Mouse (Mus musculus): ENCODE data around the gene Ppm1k. TPM values are rescaled to one million over a fixed set of nuclear protein-coding genes. Genes with fewer than 3 reads are reported as not detected.

Ppm1k gene
- polyA plus RNA-seq, 2 experiments, result 3.4 to 4.2 TPM

- Histone ChIP-seq H3K9ac (ENCODE audit: low read depth, low read length, severe bottlenecking) (no peak overlapping the region), H3K4me2 (replicated peaks; ENCODE audit: low read depth, low read length, severe bottlenecking) (no peak overlapping the region)
- no peak for TF ChIP-seq POLR2A (IDR thresholded peaks at IDR 0.05; ENCODE audit: borderline replicate concordance, extremely low read depth, insufficient read depth, insufficient read length)
These were observed 3.2 kb downstream of the Ppm1k start for GRCm38 (mm10) chr6:57532022-57532421.

GRCm38 (mm10) chr6:57531441-57531840 is 3.8 kb downstream of the Ppm1k start:
- no peak for TF ChIP-seq POLR2A (IDR thresholded peaks at IDR 0.05; ENCODE audit: borderline replicate concordance, extremely low read depth, insufficient read depth, insufficient read length)
- no peak overlapping the region for H3K27ac ChIP-seq (replicated peaks; ENCODE audit: low read depth, low read length)
- no peak for ATAC-seq (ENCODE audit: low FRiP score, low read depth)
- no peak for DNase-seq (ENCODE audit: low spot score)
- no peaks in the 10 kb centered on the region for H3K36me3 ChIP-seq (ENCODE audit: control insufficient read depth, insufficient read depth, low read length)
- no peak overlapping the region for H3K9ac ChIP-seq (ENCODE audit: low read depth, low read length, severe bottlenecking)
- no peaks in the 10 kb centered on the region for H3K9me3 ChIP-seq (ENCODE audit: control insufficient read depth, low read length)
- H3K4me3 ChIP-seq (replicated peaks; ENCODE audit: low read length), result no peak overlapping the region
- WGBS, result 85% methylated on average over 1 of the region's 1 CpGs
- 0 out of 2 replicates have a peak, but pooled peaks cover 10% of the 10 kb centered on the region for H3K4me1 ChIP-seq (ENCODE audit: control insufficient read depth, insufficient read depth, low read length)
- H3K27me3 ChIP-seq (ENCODE audit: control insufficient read depth, insufficient read depth, low read length), result no peaks in the 10 kb centered on the region
- H3K4me2 ChIP-seq (replicated peaks; ENCODE audit: low read depth, low read length, severe bottlenecking), result no peak overlapping the region

More at GRCm38 (mm10) chr6:57532022-57532421, 3.2 kb downstream of the Ppm1k start:
- no peaks in the 10 kb centered on the region for H3K27me3 ChIP-seq (ENCODE audit: control insufficient read depth, insufficient read depth, low read length)
- no peaks in the 10 kb centered on the region for H3K36me3 ChIP-seq (ENCODE audit: control insufficient read depth, insufficient read depth, low read length)
- DNase-seq (ENCODE audit: low spot score) (no peak), ATAC-seq (ENCODE audit: low FRiP score, low read depth) (no peak)
- no peak overlapping the region for H3K4me3 ChIP-seq (replicated peaks; ENCODE audit: low read length)
- 0 out of 2 replicates have a peak, but pooled peaks cover 10% of the 10 kb centered on the region for H3K4me1 ChIP-seq (ENCODE audit: control insufficient read depth, insufficient read depth, low read length)
- no peaks in the 10 kb centered on the region for H3K9me3 ChIP-seq (ENCODE audit: control insufficient read depth, low read length)
- WGBS, result 80% methylated on average over 1 of the region's 1 CpGs
- no peak overlapping the region for H3K27ac ChIP-seq (replicated peaks; ENCODE audit: low read depth, low read length)

GRCm38 (mm10) chr6:57531011-57531410 is 4.3 kb downstream of the Ppm1k start:
- no peaks in the 10 kb centered on the region for H3K36me3 ChIP-seq (ENCODE audit: control insufficient read depth, insufficient read depth, low read length)
- no peak overlapping the region for H3K9ac ChIP-seq (ENCODE audit: low read depth, low read length, severe bottlenecking)
- H3K27me3 ChIP-seq (ENCODE audit: control insufficient read depth, insufficient read depth, low read length), result no peaks in the 10 kb centered on the region
- 0 out of 2 replicates have a peak, but pooled peaks cover 10% of the 10 kb centered on the region for H3K4me1 ChIP-seq (ENCODE audit: control insufficient read depth, insufficient read depth, low read length)
- DNase-seq (ENCODE audit: low spot score) (no peak), ATAC-seq (ENCODE audit: low FRiP score, low read depth) (no peak)
- no peak overlapping the region for H3K4me2 ChIP-seq (replicated peaks; ENCODE audit: low read depth, low read length, severe bottlenecking)
- no peak overlapping the region for H3K4me3 ChIP-seq (replicated peaks; ENCODE audit: low read length)
- H3K27ac ChIP-seq (replicated peaks; ENCODE audit: low read depth, low read length), result no peak overlapping the region
- WGBS, result 72% methylated on average over 4 of the region's 4 CpGs
- no peaks in the 10 kb centered on the region for H3K9me3 ChIP-seq (ENCODE audit: control insufficient read depth, low read length)
- TF ChIP-seq POLR2A (IDR thresholded peaks at IDR 0.05; ENCODE audit: borderline replicate concordance, extremely low read depth, insufficient read depth, insufficient read length), result no peak

GRCm38 (mm10) chr6:57529336-57529845 is 5.9 kb downstream of the Ppm1k start:
- ATAC-seq (ENCODE audit: low FRiP score, low read depth) (no peak), DNase-seq (ENCODE audit: low spot score) (no peak)
- no peak for TF ChIP-seq POLR2A (IDR thresholded peaks at IDR 0.05; ENCODE audit: borderline replicate concordance, extremely low read depth, insufficient read depth, insufficient read length)

GRCm38 (mm10) chr6:57526933-57527332 is 8.3 kb downstream of the Ppm1k start:
- no peak overlapping the region for H3K27ac ChIP-seq (replicated peaks; ENCODE audit: low read depth, low read length)
- no peaks in the 10 kb centered on the region; the same call in 1 of the 2 replicates for H3K36me3 ChIP-seq (ENCODE audit: control insufficient read depth, insufficient read depth, low read length)
- H3K4me1 ChIP-seq (ENCODE audit: control insufficient read depth, insufficient read depth, low read length), result no peaks in the 10 kb centered on the region
- H3K9ac ChIP-seq (ENCODE audit: low read depth, low read length, severe bottlenecking), result no peak overlapping the region
- no peaks in the 10 kb centered on the region for H3K9me3 ChIP-seq (ENCODE audit: control insufficient read depth, low read length)
- H3K4me3 ChIP-seq (replicated peaks; ENCODE audit: low read length), result no peak overlapping the region
- no peaks in the 10 kb centered on the region for H3K27me3 ChIP-seq (ENCODE audit: control insufficient read depth, insufficient read depth, low read length)
- 94% methylated on average over 2 of the region's 2 CpGs for WGBS
- TF ChIP-seq POLR2A (IDR thresholded peaks at IDR 0.05; ENCODE audit: borderline replicate concordance, extremely low read depth, insufficient read depth, insufficient read length), result no peak
- ATAC-seq (ENCODE audit: low FRiP score, low read depth) (no peak), DNase-seq (ENCODE audit: low spot score) (no peak)
- H3K4me2 ChIP-seq (replicated peaks; ENCODE audit: low read depth, low read length, severe bottlenecking), result no peak overlapping the region

More at GRCm38 (mm10) chr6:57529336-57529845, 5.9 kb downstream of the Ppm1k start:
- H3K9ac ChIP-seq (ENCODE audit: low read depth, low read length, severe bottlenecking), result no peak overlapping the region
- no peak overlapping the region for H3K4me3 ChIP-seq (replicated peaks; ENCODE audit: low read length)
- 85% methylated on average over 1 of the region's 1 CpGs for WGBS
- no peaks in the 10 kb centered on the region for H3K27me3 ChIP-seq (ENCODE audit: control insufficient read depth, insufficient read depth, low read length)
- no peaks in the 10 kb centered on the region for H3K9me3 ChIP-seq (ENCODE audit: control insufficient read depth, low read length)
- H3K4me1 ChIP-seq (ENCODE audit: control insufficient read depth, insufficient read depth, low read length), result 0 out of 2 replicates have a peak, but pooled peaks cover 10% of the 10 kb centered on the region
- no peaks in the 10 kb centered on the region; the same call in 1 of the 2 replicates for H3K36me3 ChIP-seq (ENCODE audit: control insufficient read depth, insufficient read depth, low read length)
- no peak overlapping the region for H3K4me2 ChIP-seq (replicated peaks; ENCODE audit: low read depth, low read length, severe bottlenecking)
- no peak overlapping the region for H3K27ac ChIP-seq (replicated peaks; ENCODE audit: low read depth, low read length)

Data from limb, embryonic 14.5 days (tissue).